Mouse (Mus musculus) MEL (cell line): ENCODE results near the gene Tiam1. TPM values are rescaled to one million over a fixed set of nuclear protein-coding genes. Genes with fewer than 3 reads are reported as not detected.
A peak's percentile ranks its signal among the peaks of the same experiment; 100 is the strongest.

Experiments
- DNase-seq: peaks from one replicate; pipeline ENCODE4 v3.0.0; 2011; ENCODE audit warnings: low read depth, low spot score
- H3K27ac ChIP-seq: 2 replicates; pipeline ENCODE4 v1.5.1; 2012; ENCODE audit warnings: low read depth, mild to moderate bottlenecking, control low read depth, low read length, moderate library complexity; ENCODE audit not compliant: control insufficient read depth
- H3K27me3 ChIP-seq, 2 experiments: fragments of 150-350 bp in 1 of 2; sonication (generic) in 1 of 2; 2 replicates each; pipeline ENCODE4 v1.6.1; 2012; ENCODE audit warnings: low read length in 2 of 2, mild to moderate bottlenecking in 2 of 2, improper control_type of control experiment in 1 of 2, moderate library complexity in 1 of 2; ENCODE audit not compliant: insufficient read depth in 2 of 2, control insufficient read depth in 1 of 2
- H3K36me3 ChIP-seq, 2 experiments: 2 replicates each; pipeline ENCODE4 v1.6.1; 2012 to 2014; ENCODE audit warnings: low read length in 2 of 2, improper control_type of control experiment in 1 of 2, inconsistent platforms in 1 of 2, mild to moderate bottlenecking in 1 of 2; ENCODE audit not compliant: insufficient read depth in 2 of 2, control insufficient read depth in 1 of 2
- H3K4me1 ChIP-seq, 2 experiments: fragments of 150-350 bp in 1 of 2; sonication (generic) in 1 of 2; 2 replicates each; pipeline ENCODE4 v1.6.1; 2012; ENCODE audit warnings: low read length in 2 of 2, improper control_type of control experiment in 1 of 2, mild to moderate bottlenecking in 1 of 2; ENCODE audit not compliant: insufficient read depth in 2 of 2, control insufficient read depth in 1 of 2
- H3K4me3 ChIP-seq, 2 experiments: fragments of 150-350 bp in 1 of 2; sonication (generic) in 1 of 2; 2 replicates each; pipeline ENCODE4 v1.5.1; 2012; ENCODE audit warnings: low read depth in 2 of 2, low read length in 2 of 2, mild to moderate bottlenecking in 2 of 2, moderate library complexity in 2 of 2, control low read depth in 1 of 2, improper control_type of control experiment in 1 of 2; ENCODE audit not compliant: control insufficient read depth in 1 of 2, insufficient read depth in 1 of 2
- H3K79me2 ChIP-seq: 2 replicates; pipeline ENCODE4 v1.6.1; 2012; ENCODE audit warnings: mild to moderate bottlenecking, low read length, moderate library complexity; ENCODE audit not compliant: control insufficient read depth, poor library complexity, insufficient read depth
- H3K9ac ChIP-seq: 2 replicates; pipeline ENCODE4 v1.6.1; 2012; ENCODE audit warnings: low read depth, mild to moderate bottlenecking, control low read depth, low read length, moderate library complexity; ENCODE audit not compliant: control insufficient read depth, poor library complexity, severe bottlenecking
- H3K9me3 ChIP-seq: fragments of 150-350 bp; sonication (generic); replicated peaks from 2 replicates; pipeline ENCODE4 v1.6.1; 2012; ENCODE audit warnings: mild to moderate bottlenecking, low read length, improper control_type of control experiment, moderate library complexity; ENCODE audit not compliant: insufficient read depth
- BHLHE40 ChIP-seq: IDR thresholded peaks from 2 replicates; pipeline ENCODE4 v1.6.1; 2012; ENCODE audit warnings: low read depth, mild to moderate bottlenecking, inconsistent platforms, low read length, improper control_type of control experiment, borderline replicate concordance
- CHD2 ChIP-seq: IDR thresholded peaks from 2 replicates; pipeline ENCODE4 v1.6.1; 2011; ENCODE audit warnings: low read length, improper control_type of control experiment
- CTCF ChIP-seq, 3 experiments: IDR thresholded peaks in 2 of 3; conservative IDR thresholded peaks in 1 of 3; 2 replicates each; pipeline ENCODE4 v1.5.1; 2011 to 2012; ENCODE audit warnings: low read length in 3 of 3, low read depth in 2 of 3, mild to moderate bottlenecking in 2 of 3, improper control_type of control experiment in 1 of 3, inconsistent platforms in 1 of 3, mixed read lengths in 1 of 3, moderate library complexity in 1 of 3; ENCODE audit not compliant: control insufficient read depth in 1 of 3, insufficient read depth in 1 of 3, poor library complexity in 1 of 3, severe bottlenecking in 1 of 3
- E2F4 ChIP-seq: IDR thresholded peaks from 2 replicates; pipeline ENCODE4 v1.6.1; 2011; ENCODE audit warnings: low read depth, low read length, improper control_type of control experiment, borderline replicate concordance
- ELF1 ChIP-seq: IDR thresholded peaks from 2 replicates; pipeline ENCODE4 v1.6.1; 2014; ENCODE audit warnings: low read depth, mild to moderate bottlenecking, inconsistent platforms, low read length, improper control_type of control experiment, moderate library complexity
- EP300 ChIP-seq, 2 experiments: IDR thresholded peaks; 2 replicates each; pipeline ENCODE4 v1.6.1; 2011; ENCODE audit warnings: improper control_type of control experiment in 2 of 2, low read length in 2 of 2, low read depth in 1 of 2, mild to moderate bottlenecking in 1 of 2
- GABPA ChIP-seq: IDR thresholded peaks from 2 replicates; pipeline ENCODE4 v1.6.1; 2012; ENCODE audit warnings: low read depth, mild to moderate bottlenecking, inconsistent platforms, low read length, improper control_type of control experiment, moderate library complexity
- GATA1 ChIP-seq: IDR thresholded peaks from 2 replicates; pipeline ENCODE4 v1.6.1; 2011; ENCODE audit warnings: low read depth, low read length, improper control_type of control experiment
- HCFC1 ChIP-seq: IDR thresholded peaks from 2 replicates; pipeline ENCODE4 v1.6.1; 2012; ENCODE audit warnings: low read depth, mild to moderate bottlenecking, inconsistent platforms, low read length, improper control_type of control experiment, moderate library complexity
- KAT2A ChIP-seq: conservative IDR thresholded peaks from 2 replicates; pipeline ENCODE4 v1.6.1; 2012; ENCODE audit warnings: low read depth, low read length, improper control_type of control experiment, inconsistent platforms
- MAFK ChIP-seq: IDR thresholded peaks from 2 replicates; pipeline ENCODE4 v1.6.1; 2011; ENCODE audit warnings: low read depth, mild to moderate bottlenecking, low read length, improper control_type of control experiment, borderline replicate concordance
- MAX ChIP-seq: IDR thresholded peaks from 2 replicates; pipeline ENCODE4 v1.6.1; 2011; ENCODE audit warnings: low read length, improper control_type of control experiment
- MXI1 ChIP-seq: IDR thresholded peaks from 2 replicates; pipeline ENCODE4 v1.6.1; 2011; ENCODE audit warnings: mild to moderate bottlenecking, low read depth, low read length, improper control_type of control experiment
- MYB ChIP-seq: IDR thresholded peaks from 2 replicates; pipeline ENCODE4 v1.6.1; 2011; ENCODE audit warnings: mild to moderate bottlenecking, low read depth, low read length, improper control_type of control experiment
- POLR2A ChIP-seq, 2 experiments: IDR thresholded peaks; 2 replicates each; pipeline ENCODE4 v1.6.1; 2011 to 2012; ENCODE audit warnings: low read length in 2 of 2, mild to moderate bottlenecking in 2 of 2, control low read depth in 1 of 2, improper control_type of control experiment in 1 of 2, low read depth in 1 of 2, moderate library complexity in 1 of 2; ENCODE audit not compliant: control insufficient read depth in 1 of 2, insufficient read depth in 1 of 2, poor library complexity in 1 of 2
- POLR2AphosphoS2 ChIP-seq: IDR thresholded peaks from 2 replicates; pipeline ENCODE4 v1.6.1; 2011; ENCODE audit warnings: low read length, improper control_type of control experiment
- POLR2AphosphoS5 ChIP-seq: IDR thresholded peaks from 2 replicates; pipeline ENCODE4 v1.6.1; 2012; ENCODE audit warnings: low read depth, borderline replicate concordance, mild to moderate bottlenecking, inconsistent platforms, low read length, moderate library complexity, mixed read lengths
- RAD21 ChIP-seq: IDR thresholded peaks from 2 replicates; pipeline ENCODE4 v1.6.1; 2011; ENCODE audit warnings: mild to moderate bottlenecking, low read depth, low read length, improper control_type of control experiment
- RCOR1 ChIP-seq: IDR thresholded peaks from 2 replicates; pipeline ENCODE4 v1.6.1; 2012; ENCODE audit warnings: low read depth, mild to moderate bottlenecking, inconsistent platforms, low read length, improper control_type of control experiment
- SIN3A ChIP-seq: IDR thresholded peaks from 2 replicates; pipeline ENCODE4 v1.6.1; 2012; ENCODE audit warnings: low read length, improper control_type of control experiment, inconsistent platforms
- SMC3 ChIP-seq: IDR thresholded peaks from 2 replicates; pipeline ENCODE4 v1.6.1; 2011; ENCODE audit warnings: low read depth, low read length, improper control_type of control experiment
- TAL1 ChIP-seq: IDR thresholded peaks from 2 replicates; pipeline ENCODE4 v1.6.1; 2012; ENCODE audit warnings: mild to moderate bottlenecking, inconsistent platforms, low read length, moderate library complexity, mixed read lengths
- TBP ChIP-seq: IDR thresholded peaks from 2 replicates; pipeline ENCODE4 v1.8.0; 2011; ENCODE audit warnings: low read depth, low read length, improper control_type of control experiment
- TCF12 ChIP-seq: IDR thresholded peaks from 2 replicates; pipeline ENCODE4 v1.6.1; 2014; ENCODE audit warnings: low read depth, mild to moderate bottlenecking, inconsistent platforms, low read length, improper control_type of control experiment, moderate library complexity
- UBTF ChIP-seq: IDR thresholded peaks from 2 replicates; pipeline ENCODE4 v1.6.1; 2012; ENCODE audit warnings: low read depth, mild to moderate bottlenecking, inconsistent platforms, low read length, improper control_type of control experiment, moderate library complexity, borderline replicate concordance; ENCODE audit not compliant: insufficient read depth
- USF1 ChIP-seq: IDR thresholded peaks from 2 replicates; pipeline ENCODE4 v1.6.1; 2014; ENCODE audit warnings: low read depth, mild to moderate bottlenecking, inconsistent platforms, low read length, improper control_type of control experiment, moderate library complexity
- USF2 ChIP-seq, 2 experiments: IDR thresholded peaks; 2 replicates each; pipeline ENCODE4 v1.6.1; 2011 to 2012; ENCODE audit warnings: improper control_type of control experiment in 2 of 2, low read length in 2 of 2, borderline replicate concordance in 1 of 2, inconsistent platforms in 1 of 2, low read depth in 1 of 2, mild to moderate bottlenecking in 1 of 2; ENCODE audit not compliant: insufficient read depth in 1 of 2
- ZC3H11A ChIP-seq: IDR thresholded peaks from 2 replicates; pipeline ENCODE4 v1.6.1; 2012; ENCODE audit warnings: low read depth, mild to moderate bottlenecking, inconsistent platforms, low read length, improper control_type of control experiment
- ZKSCAN1 ChIP-seq: IDR thresholded peaks from 2 replicates; pipeline ENCODE4 v1.6.1; 2012; ENCODE audit warnings: low read depth, mild to moderate bottlenecking, inconsistent platforms, low read length, improper control_type of control experiment, moderate library complexity
- ZMIZ1 ChIP-seq: IDR thresholded peaks from 2 replicates; pipeline ENCODE4 v1.6.1; 2012; ENCODE audit warnings: low read depth, mild to moderate bottlenecking, inconsistent platforms, low read length, improper control_type of control experiment, moderate library complexity
- ZNF384 ChIP-seq: IDR thresholded peaks from 2 replicates; pipeline ENCODE4 v1.6.1; 2012; ENCODE audit warnings: low read depth, mild to moderate bottlenecking, inconsistent platforms, low read length, improper control_type of control experiment
- polyA plus RNA-seq, 2 experiments: library from polyadenylated mRNA; stranded (reverse) in 1 of 2; unstranded in 1 of 2; fragments of >175 nt in 1 of 2; fragments of >200 nt in 1 of 2; gene quantifications; 2 replicates each; pipeline versions ENCODE4 v1.2.1 to v1.2.4; 2012; ENCODE audit warnings: low replicate concordance in 2 of 2, low read depth in 1 of 2; ENCODE audit not compliant: insufficient read length in 2 of 2, insufficient read depth in 1 of 2, missing spikeins in 1 of 2
- total RNA-seq: library from RNA; depleted of rRNA; stranded (reverse); fragments of 300-350 nt; gene quantifications from 2 replicates; pipeline ENCODE4 v1.2.3, GENCODE M21; 2012

The Tiam1 gene
- total and polyA plus RNA-seq, 3 experiments = 15.0 to 23.9 (median 19.9) TPM

DNA sequence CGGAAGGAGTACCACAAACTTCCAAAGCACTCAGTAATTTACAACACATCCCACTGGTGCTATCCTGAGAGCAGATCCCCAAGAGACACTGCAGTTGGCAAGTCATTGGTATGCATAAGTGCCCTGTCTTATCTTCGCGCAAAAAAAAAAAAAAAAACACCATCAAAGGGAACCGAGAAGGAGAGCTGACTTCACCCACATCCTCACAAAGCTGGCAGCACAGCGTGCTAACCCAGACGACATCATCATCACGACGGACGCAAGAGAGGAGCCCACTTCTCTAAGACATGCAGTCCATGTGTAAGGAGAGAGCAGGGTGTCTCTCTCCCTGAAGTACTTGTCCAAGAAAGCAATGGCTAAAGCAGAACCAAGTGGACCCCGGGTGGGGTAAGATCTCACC lies 101.2 kb downstream of the Tiam1 start:
- no peak overlapping the region for H3K4me3 ChIP-seq
- no peak overlapping the region for H3K9ac ChIP-seq
- no peaks in the 10 kb centered on the region for H3K27me3 ChIP-seq
- DNase-seq = peak; percentile 27
- no peak for TF ChIP-seq ZMIZ1
- TF ChIP-seq ZNF384 = peak; percentile 91
- no peaks in the 10 kb centered on the region for H3K9me3 ChIP-seq
- peaks cover 0 to 41% of the 10 kb centered on the region in 2 experiments; a peak in 2 of 4 replicates for H3K36me3 ChIP-seq
- H3K27ac ChIP-seq = no peak overlapping the region
- 0 out of 2 replicates have a peak, but pooled peaks cover 2% of the 10 kb centered on the region for H3K79me2 ChIP-seq
- H3K4me1 ChIP-seq = peaks cover 20 to 44% of the 10 kb centered on the region in 2 experiments

DNA sequence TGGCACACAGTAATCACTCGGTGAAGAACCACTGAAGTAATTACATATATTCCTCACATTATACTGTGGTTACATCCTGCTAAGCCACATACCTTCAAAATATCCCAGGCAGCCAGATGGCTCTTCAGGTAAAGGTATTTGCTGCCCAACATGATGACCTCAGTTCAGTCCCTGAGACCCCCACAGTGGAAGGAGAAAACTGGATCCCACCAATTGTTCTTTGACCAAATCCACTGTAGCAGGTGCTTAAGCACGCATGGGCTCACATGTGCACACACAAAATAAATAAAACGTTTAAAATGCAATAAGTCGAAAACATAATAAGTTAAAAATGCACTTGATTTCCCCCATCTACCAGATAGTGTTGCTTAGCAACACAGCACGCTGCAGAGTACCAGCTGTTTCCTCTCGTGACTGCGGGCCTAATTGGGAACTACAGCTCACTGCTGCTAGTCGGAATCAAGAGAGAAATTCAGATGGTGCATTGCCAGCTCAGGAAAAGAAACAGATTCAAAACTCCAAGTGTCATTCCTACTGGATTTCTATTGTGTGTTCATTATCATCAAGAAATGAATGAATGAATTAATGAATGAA lies 102.7 kb downstream of the Tiam1 start:
- Histone ChIP-seq H3K4me1 (peaks cover 20 to 45% of the 10 kb centered on the region in 2 experiments), H3K36me3 (peaks cover 0 to 41% of the 10 kb centered on the region in 2 experiments; a peak in 2 of 4 replicates), H3K79me2 (peaks cover 4% of the 10 kb centered on the region; the same call in 1 of the 2 replicates), H3K9ac (no peak overlapping the region), H3K4me3 (no peak overlapping the region), H3K9me3 (no peaks in the 10 kb centered on the region), H3K27ac (no peak overlapping the region), H3K27me3 (no peaks in the 10 kb centered on the region)
- DNase-seq = peak; percentile 72
- no peak for TF ChIP-seq MAX
- 0 out of 4 replicates have a peak, but pooled peaks of 1 of the 2 experiments have one; percentile 36 for TF ChIP-seq EP300 (IDR thresholded peaks at IDR 0.05; ENCODE audit: low read depth in 1 of 2, low read length in 2 of 2)
- no peak for TF ChIP-seq ZNF384
- TF ChIP-seq TCF12 = no peak
- TF ChIP-seq E2F4 = no peak
- TF ChIP-seq MYB = no peak
- TF ChIP-seq CTCF (IDR thresholded peaks at IDR 0.05 in 2 of 3, conservative IDR thresholded peaks at IDR 0.05 in 1 of 3; ENCODE audit: control insufficient read depth in 1 of 3, insufficient read depth in 1 of 3, low read depth in 2 of 3, low read length in 3 of 3, poor library complexity in 1 of 3, severe bottlenecking in 1 of 3) = no peak
- TF ChIP-seq ELF1 = no peak
- no peak for TF ChIP-seq RCOR1
- TF ChIP-seq RAD21 = no peak
- no peak for TF ChIP-seq TAL1
- TF ChIP-seq POLR2AphosphoS2 = no peak
- no peak for TF ChIP-seq UBTF
- TF ChIP-seq ZKSCAN1 = no peak
- TF ChIP-seq SMC3 = no peak
- TF ChIP-seq ZMIZ1 = no peak
- TF ChIP-seq USF2 (IDR thresholded peaks at IDR 0.05; ENCODE audit: borderline replicate concordance in 1 of 2, insufficient read depth in 1 of 2, low read depth in 1 of 2, low read length in 2 of 2) = no peak
- no peak for TF ChIP-seq KAT2A
- peak; percentile 100 for TF ChIP-seq SIN3A
- no peak for TF ChIP-seq GABPA
- no peak for TF ChIP-seq HCFC1
- TF ChIP-seq BHLHE40 = peak; percentile 99
- TF ChIP-seq TBP = no peak
- no peak for TF ChIP-seq POLR2A (IDR thresholded peaks at IDR 0.05; ENCODE audit: control insufficient read depth in 1 of 2, insufficient read depth in 1 of 2, low read depth in 1 of 2, low read length in 2 of 2, poor library complexity in 1 of 2)
- TF ChIP-seq MXI1 = peak; percentile 96
- no peak for TF ChIP-seq USF1
- no peak for TF ChIP-seq CHD2
- TF ChIP-seq GATA1 = peak; percentile 72
- TF ChIP-seq MAFK = no peak
- no peak for TF ChIP-seq POLR2AphosphoS5
- TF ChIP-seq ZC3H11A = no peak
